Mouse (Mus musculus): ENCODE data around the gene Gm28372. TPM values are rescaled to one million over a fixed set of nuclear protein-coding genes. Genes with fewer than 3 reads are reported as not detected.

The Gm28372 gene
- polyA plus RNA-seq, 1 experiment from 2014 or later = not detected

DNA sequence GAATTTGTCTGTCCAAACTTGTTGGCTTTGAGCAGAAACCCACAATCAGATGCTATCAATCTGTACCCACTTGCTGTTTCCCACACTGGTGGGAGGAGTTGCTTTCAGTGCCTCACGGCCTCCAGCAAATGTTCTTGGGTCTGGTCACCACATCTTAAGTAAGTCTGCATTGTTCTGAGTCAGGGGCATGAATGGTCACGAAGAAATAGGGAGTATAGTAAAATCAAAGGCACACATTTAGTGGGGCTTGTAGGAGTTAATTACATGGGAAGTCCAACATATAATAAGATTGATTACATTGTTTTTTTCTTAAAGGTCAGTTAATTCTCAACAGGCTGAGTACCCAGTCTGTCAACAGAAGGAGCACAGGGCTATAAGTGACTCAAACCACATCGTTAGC lies 21.8 kb upstream of the Gm28372 start:
- no peaks in the 10 kb centered on the region; the same call in 1 of the 2 replicates for H3K27me3 ChIP-seq (replicated peaks; ENCODE audit: control insufficient read depth, insufficient read depth, low read length)
- H3K4me2 ChIP-seq = no peak overlapping the region
- DNase-seq (ENCODE audit: low spot score) (no peak), ATAC-seq (replicated peaks; ENCODE audit: low FRiP score) (no peak)
- H3K36me3 ChIP-seq (ENCODE audit: control insufficient read depth, insufficient read depth, low read length) = no peaks in the 10 kb centered on the region
- H3K9me3 ChIP-seq (ENCODE audit: control insufficient read depth, low read length) = no peaks in the 10 kb centered on the region
- WGBS = 62% methylated on average over 3 of the region's 3 CpGs
- no peaks in the 10 kb centered on the region for H3K4me1 ChIP-seq (replicated peaks; ENCODE audit: control insufficient read depth, insufficient read depth, low read length)
- no peak overlapping the region for H3K27ac ChIP-seq (ENCODE audit: low read depth, low read length)
- no peak overlapping the region for H3K4me3 ChIP-seq (ENCODE audit: low read depth, low read length)
- no peak overlapping the region for H3K9ac ChIP-seq (ENCODE audit: low read depth, low read length)

DNA sequence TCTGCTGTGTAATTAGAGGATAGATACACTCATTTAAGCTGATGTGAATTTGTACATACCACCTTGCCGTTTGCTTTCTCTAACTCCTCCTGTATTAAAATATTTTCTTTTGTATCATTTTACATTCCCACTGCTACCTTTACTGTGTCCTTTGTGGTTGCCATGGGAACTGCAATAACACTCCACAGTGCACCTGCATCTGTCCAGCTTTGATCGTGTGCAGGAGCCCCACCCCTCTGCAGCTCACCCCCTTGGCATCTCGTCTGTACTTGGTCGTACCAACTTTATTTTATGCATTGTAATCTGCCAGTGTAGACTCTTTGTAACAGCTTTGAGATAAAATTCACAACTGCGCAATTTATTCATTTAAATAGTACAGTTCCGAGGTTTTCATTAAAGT lies 21.1 kb upstream of the Gm28372 start:
- H3K4me3 ChIP-seq (ENCODE audit: low read depth, low read length) = no peak overlapping the region
- no peak overlapping the region for H3K9ac ChIP-seq (ENCODE audit: low read depth, low read length)
- H3K9me3 ChIP-seq (ENCODE audit: control insufficient read depth, low read length) = no peaks in the 10 kb centered on the region
- H3K4me1 ChIP-seq (replicated peaks; ENCODE audit: control insufficient read depth, insufficient read depth, low read length) = no peaks in the 10 kb centered on the region
- H3K27me3 ChIP-seq (replicated peaks; ENCODE audit: control insufficient read depth, insufficient read depth, low read length) = no peaks in the 10 kb centered on the region; the same call in 1 of the 2 replicates
- WGBS = 79% methylated on average over 6 of the region's 6 CpGs
- ATAC-seq (replicated peaks; ENCODE audit: low FRiP score) (no peak), DNase-seq (ENCODE audit: low spot score) (no peak)
- no peak overlapping the region for H3K4me2 ChIP-seq
- H3K27ac ChIP-seq (ENCODE audit: low read depth, low read length) = no peak overlapping the region
- H3K36me3 ChIP-seq (ENCODE audit: control insufficient read depth, insufficient read depth, low read length) = no peaks in the 10 kb centered on the region

DNA sequence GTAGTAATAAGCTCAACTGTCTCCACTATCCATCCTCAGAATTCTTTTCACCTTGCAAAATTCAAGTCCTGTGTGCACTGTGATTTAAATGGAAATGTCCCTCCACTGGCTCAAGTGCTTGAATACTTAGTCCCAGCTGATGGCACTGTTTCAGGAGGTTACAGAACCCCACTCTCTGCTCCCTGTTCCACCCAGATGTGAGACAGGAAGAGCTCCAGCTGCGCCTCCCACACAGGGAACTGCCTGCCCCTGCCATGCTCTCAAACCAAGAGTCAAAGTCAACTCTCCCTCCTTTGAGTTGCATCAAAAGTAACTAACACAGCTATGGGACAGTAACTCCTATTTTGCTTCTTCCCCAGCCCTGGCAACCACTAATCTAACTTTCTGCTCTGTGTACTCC lies 18.8 kb upstream of the Gm28372 start:
- H3K9ac ChIP-seq (ENCODE audit: low read depth, low read length) = no peak overlapping the region
- H3K4me1 ChIP-seq (replicated peaks; ENCODE audit: control insufficient read depth, insufficient read depth, low read length) = no peaks in the 10 kb centered on the region
- H3K4me2 ChIP-seq = no peak overlapping the region
- no peak overlapping the region for H3K4me3 ChIP-seq (ENCODE audit: low read depth, low read length)
- 62% methylated on average over 1 of the region's 1 CpGs for WGBS
- H3K27ac ChIP-seq (ENCODE audit: low read depth, low read length) = no peak overlapping the region
- no peaks in the 10 kb centered on the region for H3K36me3 ChIP-seq (ENCODE audit: control insufficient read depth, insufficient read depth, low read length)
- DNase-seq (ENCODE audit: low spot score) (no peak), ATAC-seq (replicated peaks; ENCODE audit: low FRiP score) (no peak)
- H3K9me3 ChIP-seq (ENCODE audit: control insufficient read depth, low read length) = no peaks in the 10 kb centered on the region
- no peaks in the 10 kb centered on the region for H3K27me3 ChIP-seq (replicated peaks; ENCODE audit: control insufficient read depth, insufficient read depth, low read length)

DNA sequence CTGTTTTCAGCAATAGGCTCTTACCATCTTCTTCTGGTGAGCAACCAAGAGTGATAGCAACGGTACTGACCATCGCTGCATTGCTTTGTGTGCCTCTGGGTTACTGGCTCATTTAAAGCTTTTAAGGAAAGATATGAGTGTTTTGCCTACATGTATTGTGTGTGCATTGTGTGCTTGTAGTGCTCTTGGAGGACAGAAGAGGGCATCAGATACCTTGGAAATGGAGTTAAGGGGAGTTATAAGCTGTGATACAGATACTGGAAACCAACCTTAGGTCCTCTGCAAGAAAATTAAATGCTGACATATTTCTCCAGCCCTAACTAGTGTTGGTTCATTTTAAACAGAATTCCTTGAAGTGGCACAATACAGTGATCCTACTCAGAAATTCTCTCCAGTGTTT lies 16.2 kb upstream of the Gm28372 start:
- no peaks in the 10 kb centered on the region for H3K27me3 ChIP-seq (replicated peaks; ENCODE audit: control insufficient read depth, insufficient read depth, low read length)
- no peak overlapping the region for H3K9ac ChIP-seq (ENCODE audit: low read depth, low read length)
- ATAC-seq (replicated peaks; ENCODE audit: low FRiP score) (no peak), DNase-seq (ENCODE audit: low spot score) (no peak)
- H3K9me3 ChIP-seq (ENCODE audit: control insufficient read depth, low read length) = no peaks in the 10 kb centered on the region
- no peak overlapping the region for H3K4me2 ChIP-seq
- no peaks in the 10 kb centered on the region for H3K4me1 ChIP-seq (replicated peaks; ENCODE audit: control insufficient read depth, insufficient read depth, low read length)
- peaks cover 2% of the 10 kb centered on the region; the same call in 1 of the 2 replicates for H3K36me3 ChIP-seq (ENCODE audit: control insufficient read depth, insufficient read depth, low read length)
- no peak overlapping the region for H3K27ac ChIP-seq (ENCODE audit: low read depth, low read length)
- no peak overlapping the region for H3K4me3 ChIP-seq (ENCODE audit: low read depth, low read length)
- WGBS = 70% methylated on average over 2 of the region's 2 CpGs

DNA sequence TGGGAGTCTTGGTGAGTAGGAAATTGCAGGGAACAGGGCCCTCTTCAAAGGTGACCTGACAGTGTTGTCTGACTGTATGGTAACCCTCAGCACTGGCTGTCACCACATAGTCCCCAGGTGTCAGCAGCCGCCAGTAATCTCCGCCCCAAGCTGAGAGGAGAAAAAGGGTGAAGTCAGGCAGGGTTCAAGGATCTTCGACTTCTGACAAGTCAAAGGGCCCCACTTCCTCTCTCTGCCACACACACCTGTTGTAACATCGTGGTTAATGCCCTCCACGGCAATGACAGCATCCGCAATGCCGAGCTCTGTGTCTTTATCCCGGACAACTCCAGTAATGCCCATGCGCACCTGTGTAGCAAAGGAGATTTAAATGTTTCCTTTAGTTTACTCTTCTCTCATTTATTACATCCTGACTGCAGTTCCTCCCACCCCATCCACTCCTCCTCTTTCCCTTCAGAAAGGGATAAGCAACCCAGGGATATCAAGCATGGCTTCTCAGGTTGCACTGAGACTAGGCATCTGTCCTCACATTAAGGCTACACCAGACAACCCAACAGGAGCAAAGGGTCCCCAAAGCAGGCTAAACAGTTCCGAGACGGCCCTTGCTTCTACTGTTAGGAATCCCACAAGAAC lies 13.9 kb upstream of the Gm28372 start:
- Histone ChIP-seq H3K27ac (ENCODE audit: low read depth, low read length) (no peak overlapping the region), H3K4me2 (no peak overlapping the region), H3K36me3 (ENCODE audit: control insufficient read depth, insufficient read depth, low read length) (peaks cover 4% of the 10 kb centered on the region; the same call in 1 of the 2 replicates), H3K9me3 (ENCODE audit: control insufficient read depth, low read length) (no peaks in the 10 kb centered on the region), H3K4me3 (ENCODE audit: low read depth, low read length) (no peak overlapping the region), H3K4me1 (replicated peaks; ENCODE audit: control insufficient read depth, insufficient read depth, low read length) (no peaks in the 10 kb centered on the region), H3K9ac (ENCODE audit: low read depth, low read length) (no peak overlapping the region), H3K27me3 (replicated peaks; ENCODE audit: control insufficient read depth, insufficient read depth, low read length) (peaks cover under 1% of the 10 kb centered on the region; the same call in 1 of the 2 replicates)
- ATAC-seq (replicated peaks; ENCODE audit: low FRiP score) = no peak
- no peak for DNase-seq (ENCODE audit: low spot score)
- WGBS = 77% methylated on average over 11 of the region's 11 CpGs

DNA sequence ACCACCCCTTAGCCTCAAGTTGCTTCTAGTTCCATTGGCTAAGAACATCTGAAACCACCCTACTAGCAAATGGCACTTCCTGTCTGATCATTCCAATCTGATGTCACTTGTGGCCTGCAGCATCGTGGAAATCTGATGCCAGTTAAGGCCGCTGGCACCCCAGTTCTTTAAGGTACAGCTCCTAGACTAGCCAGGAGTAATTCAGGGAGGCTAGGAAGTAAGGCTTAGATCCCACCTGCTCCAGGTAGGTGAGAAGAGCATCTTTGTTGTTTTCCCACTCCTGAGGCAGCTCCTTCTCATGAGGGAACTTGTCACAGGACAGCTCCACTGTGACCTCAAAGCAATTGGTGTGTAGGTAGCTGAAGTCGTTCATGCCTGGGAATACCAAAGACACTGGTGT lies 12.2 kb upstream of the Gm28372 start:
- Histone ChIP-seq H3K9me3 (ENCODE audit: control insufficient read depth, low read length) (no peaks in the 10 kb centered on the region), H3K4me1 (replicated peaks; ENCODE audit: control insufficient read depth, insufficient read depth, low read length) (no peaks in the 10 kb centered on the region; the same call in 1 of the 2 replicates), H3K36me3 (ENCODE audit: control insufficient read depth, insufficient read depth, low read length) (peaks cover 4% of the 10 kb centered on the region; the same call in 1 of the 2 replicates), H3K9ac (ENCODE audit: low read depth, low read length) (no peak overlapping the region), H3K4me3 (ENCODE audit: low read depth, low read length) (no peak overlapping the region), H3K27ac (ENCODE audit: low read depth, low read length) (no peak overlapping the region), H3K27me3 (replicated peaks; ENCODE audit: control insufficient read depth, insufficient read depth, low read length) (peaks cover 16% of the 10 kb centered on the region), H3K4me2 (no peak overlapping the region)
- DNase-seq (ENCODE audit: low spot score) (no peak), ATAC-seq (replicated peaks; ENCODE audit: low FRiP score) (no peak)
- WGBS = 80% methylated on average over 3 of the region's 3 CpGs

DNA sequence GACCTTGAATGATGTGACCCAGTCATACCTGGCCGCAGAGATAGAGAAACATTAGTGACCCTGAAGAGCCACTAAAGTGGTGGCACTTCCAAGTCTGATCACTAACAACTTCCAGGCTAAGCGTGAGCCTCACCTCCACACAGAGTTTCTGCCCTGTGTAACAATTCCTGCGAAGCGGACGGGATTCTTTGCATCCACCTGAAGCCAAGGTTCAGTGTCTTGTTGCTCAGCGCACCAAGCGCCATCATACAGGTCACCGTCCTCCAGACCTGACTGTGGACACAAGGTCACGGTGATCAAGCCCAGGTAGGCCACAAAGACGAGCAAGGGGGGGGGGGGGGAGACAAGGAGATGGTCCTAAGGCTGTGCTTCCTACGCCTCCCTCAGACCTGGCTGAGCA lies 9.3 kb upstream of the Gm28372 start:
- Histone ChIP-seq H3K27ac (ENCODE audit: low read depth, low read length) (no peak overlapping the region), H3K4me2 (no peak overlapping the region), H3K9me3 (ENCODE audit: control insufficient read depth, low read length) (no peaks in the 10 kb centered on the region), H3K36me3 (ENCODE audit: control insufficient read depth, insufficient read depth, low read length) (peaks cover 4% of the 10 kb centered on the region; the same call in 1 of the 2 replicates), H3K27me3 (replicated peaks; ENCODE audit: control insufficient read depth, insufficient read depth, low read length) (peaks cover 28% of the 10 kb centered on the region), H3K4me3 (ENCODE audit: low read depth, low read length) (no peak overlapping the region), H3K4me1 (replicated peaks; ENCODE audit: control insufficient read depth, insufficient read depth, low read length) (no peaks in the 10 kb centered on the region; the same call in 1 of the 2 replicates), H3K9ac (ENCODE audit: low read depth, low read length) (no peak overlapping the region)
- DNase-seq (ENCODE audit: low spot score) (no peak), ATAC-seq (replicated peaks; ENCODE audit: low FRiP score) (no peak)
- WGBS = 87% methylated on average over 11 of the region's 11 CpGs

DNA sequence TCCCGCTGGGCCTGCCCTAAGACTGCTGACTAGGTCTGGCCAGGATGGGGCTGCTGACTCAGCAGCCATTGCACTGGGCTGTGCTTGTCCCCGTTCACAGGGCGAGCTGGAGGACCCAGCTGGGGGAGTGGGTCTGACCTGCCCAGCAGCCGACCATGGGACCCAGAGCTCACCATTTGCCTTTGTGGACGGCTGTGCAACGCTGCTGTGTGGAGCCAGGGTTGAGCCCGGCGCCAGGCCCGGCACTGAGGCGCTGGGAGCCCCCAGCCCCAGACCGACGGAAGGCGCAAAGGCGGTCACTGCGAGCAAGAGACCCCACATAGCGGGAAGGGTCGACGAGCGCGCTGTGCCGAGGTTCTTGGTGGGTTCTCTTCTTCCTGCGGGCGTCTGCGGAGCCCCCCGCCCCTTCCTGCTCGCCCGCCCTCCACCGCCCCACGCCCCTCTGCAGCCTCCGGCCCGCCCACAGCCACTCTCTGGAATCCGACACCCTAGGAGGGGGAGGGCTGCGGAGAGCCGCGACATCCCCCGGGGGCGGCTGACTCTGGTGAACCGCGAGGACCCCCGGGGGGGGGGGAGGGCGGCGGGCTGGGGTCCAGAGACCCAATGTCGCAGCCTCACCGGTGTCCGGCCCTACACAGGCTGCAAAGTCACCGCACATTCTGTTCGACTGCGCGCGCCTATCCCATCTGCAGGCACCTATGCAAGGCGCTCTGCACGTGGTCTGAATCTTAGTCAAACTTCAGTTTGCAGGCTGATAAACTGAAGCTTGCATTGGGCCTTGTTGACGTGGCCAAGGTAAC lies 7.7 kb upstream of the Gm28372 start, which contains the start of gene Cpxm1:
Gene Cpxm1, minus strand, starts transcription at position 389 of the 800 bp plus-strand sequence.
- H3K4me2 ChIP-seq = peak within 1 kb of the TSS; percentile 74
- H3K4me3 ChIP-seq (ENCODE audit: low read depth, low read length) = peak within 1 kb of the TSS; percentile 54
- H3K9ac ChIP-seq (ENCODE audit: low read depth, low read length) = peak within 1 kb of the TSS; percentile 18
- 2% methylated on average over 45 of the region's 53 CpGs for WGBS
- DNase-seq (ENCODE audit: low spot score) (peak; percentile 75), ATAC-seq (replicated peaks; ENCODE audit: low FRiP score) (peak; percentile 77)
- H3K4me1 ChIP-seq (replicated peaks; ENCODE audit: control insufficient read depth, insufficient read depth, low read length) = no peaks in the 10 kb centered on the region; the same call in 1 of the 2 replicates
- H3K27me3 ChIP-seq (replicated peaks; ENCODE audit: control insufficient read depth, insufficient read depth, low read length) = peaks cover 28% of the 10 kb centered on the region
- H3K9me3 ChIP-seq (ENCODE audit: control insufficient read depth, low read length) = no peaks in the 10 kb centered on the region
- H3K27ac ChIP-seq (ENCODE audit: low read depth, low read length) = no peak within 1 kb of the TSS
- H3K36me3 ChIP-seq (ENCODE audit: control insufficient read depth, insufficient read depth, low read length) = peaks cover 4% of the 10 kb centered on the region; the same call in 1 of the 2 replicates

Data from liver, embryonic 11.5 days (tissue).